Mouse (Mus musculus) heart, embryonic 14.5 days (tissue): Measurements from ENCODE around the gene Exoc8. TPM values are rescaled to one million over a fixed set of nuclear protein-coding genes. Genes with fewer than 3 reads are reported as not detected.

Experiments
- ATAC-seq: fragments of 200-750 bp; cut with Nextera tagmentation; 2 replicates; pipeline ENCODE4 v1.8.0; 2017; ENCODE audit warnings: low read depth, moderate TSS enrichment; ENCODE audit not compliant: insufficient number of reproducible peaks, insufficient read depth, low FRiP score
- H3K27ac ChIP-seq, 2 experiments: fragments of 200-500 bp in 1 of 2; fragments of 300-500 bp in 1 of 2; sonication (generic) in 1 of 2; replicated peaks in 1 of 2; 2 replicates each; pipeline ENCODE4 v1.5.1; 2012 to 2014; ENCODE audit warnings: low read depth in 2 of 2, low read length in 2 of 2, control low read depth in 1 of 2, mild to moderate bottlenecking in 1 of 2, mixed read lengths in 1 of 2; ENCODE audit not compliant: control insufficient read depth in 1 of 2, insufficient read depth in 1 of 2
- H3K27me3 ChIP-seq: fragments of 300-500 bp; sonication (generic); 2 replicates; pipeline ENCODE4 v1.6.1; 2014; ENCODE audit warnings: mild to moderate bottlenecking, low read length, control low read depth; ENCODE audit not compliant: control insufficient read depth, insufficient read depth
- H3K36me3 ChIP-seq: fragments of 300-500 bp; sonication (generic); 2 replicates; pipeline ENCODE4 v1.6.1; 2014; ENCODE audit warnings: mild to moderate bottlenecking, control low read depth, low read length, mixed read lengths; ENCODE audit not compliant: control insufficient read depth, insufficient read depth
- H3K4me1 ChIP-seq, 2 experiments: fragments of 200-500 bp in 1 of 2; fragments of 300-500 bp in 1 of 2; sonication (generic) in 1 of 2; 2 replicates each; pipeline ENCODE4 v1.6.1; 2012 to 2014; ENCODE audit warnings: low read length in 2 of 2, control low read depth in 1 of 2, mixed read lengths in 1 of 2; ENCODE audit not compliant: control insufficient read depth in 2 of 2, insufficient read depth in 2 of 2
- H3K4me2 ChIP-seq: fragments of 300-500 bp; sonication (generic); 2 replicates; pipeline ENCODE4 v1.6.1; 2014; ENCODE audit warnings: mild to moderate bottlenecking, low read length
- H3K4me3 ChIP-seq, 2 experiments: fragments of 200-500 bp in 1 of 2; fragments of 300-500 bp in 1 of 2; sonication (generic) in 1 of 2; 2 replicates each; pipeline ENCODE4 v1.5.1; 2012 to 2014; ENCODE audit warnings: low read length in 2 of 2, mild to moderate bottlenecking in 2 of 2, control low read depth in 1 of 2, low read depth in 1 of 2, moderate library complexity in 1 of 2; ENCODE audit not compliant: control insufficient read depth in 1 of 2, insufficient read depth in 1 of 2
- H3K9ac ChIP-seq: fragments of 300-500 bp; sonication (generic); 2 replicates; pipeline ENCODE4 v1.6.1; 2014; ENCODE audit warnings: mild to moderate bottlenecking, low read length
- H3K9me3 ChIP-seq: fragments of 300-500 bp; sonication (generic); 2 replicates; pipeline ENCODE4 v1.6.1; 2016; ENCODE audit warnings: low read length, control low read depth; ENCODE audit not compliant: control insufficient read depth
- WGBS: fragments of 180-500 bp; shearing (Covaris S2); extraction: QIAGEN DNeasy Blood & Tissue Kit; methylation state at CpG from one replicate; pipeline ENCODE4 v1.1.7; 2014; 5-methylcytosine and 5-hydroxymethylcytosine counted together
- polyA plus RNA-seq: library from polyadenylated mRNA; unstranded; fragments of >200 nt; fragmentation: Nextera tagmentation; extraction: Ambion mirVana; gene quantifications from 2 replicates; pipeline ENCODE4 v1.2.1, GENCODE M21; 2014

The Exoc8 gene
- polyA plus RNA-seq: 5.8 and 6.5 TPM in 2 replicates

GRCm38 (mm10) chr8:124897386-124898250 is at the start of gene Exoc8, which contains the start of gene Sprtn:
TSS of gene Exoc8 (minus strand) at chr8:124897705.
TSS of gene Sprtn (plus strand) at chr8:124897886.
- under 1% methylated on average over 114 of the region's 114 CpGs for WGBS
- peak within 1 kb of the TSS; percentile 97 for H3K4me2 ChIP-seq
- peak within 1 kb of the TSS; percentile 90 for H3K9ac ChIP-seq
- no peaks in the 10 kb centered on the region for H3K9me3 ChIP-seq
- no peaks in the 10 kb centered on the region for H3K27me3 ChIP-seq
- H3K4me1 ChIP-seq: peaks cover 10 to 24% of the 10 kb centered on the region in 2 experiments; a peak in 3 of 4 replicates
- peak within 1 kb of the TSS; percentile 87 to 88 for H3K4me3 ChIP-seq
- peak; percentile 87 for ATAC-seq
- H3K36me3 ChIP-seq: peaks cover 59% of the 10 kb centered on the region
- H3K27ac ChIP-seq: peak within 1 kb of the TSS; percentile 82 to 86

- Histone ChIP-seq H3K9me3 (no peaks in the 10 kb centered on the region), H3K27ac (no peak overlapping the region), H3K9ac (0 out of 2 replicates have a peak overlapping the region, but pooled peaks have one; percentile 3), H3K4me1 (peaks cover 9 to 43% of the 10 kb centered on the region in 2 experiments), H3K4me2 (peak overlapping the region; percentile 74), H3K27me3 (no peaks in the 10 kb centered on the region), H3K36me3 (peaks cover 20% of the 10 kb centered on the region), H3K4me3 (no peak overlapping the region)
- 68% methylated on average over 7 of the region's 7 CpGs for WGBS
- no peak for ATAC-seq
Observed at GRCm38 (mm10) chr8:124944406-124944805, 46.9 kb upstream of the Exoc8 start.

GRCm38 (mm10) chr8:124943801-124944200 is 46.3 kb upstream of the Exoc8 start:
- WGBS: 88% methylated on average over 6 of the region's 6 CpGs
- Histone ChIP-seq H3K27me3 (no peaks in the 10 kb centered on the region), H3K9ac (no peak overlapping the region), H3K36me3 (peaks cover 26% of the 10 kb centered on the region), H3K4me3 (no peak overlapping the region), H3K4me2 (no peak overlapping the region), H3K4me1 (peaks cover 9 to 43% of the 10 kb centered on the region in 2 experiments), H3K27ac (no peak overlapping the region), H3K9me3 (no peaks in the 10 kb centered on the region)
- no peak for ATAC-seq

GRCm38 (mm10) chr8:124937293-124937692 is 39.8 kb upstream of the Exoc8 start:
- 54% methylated on average over 4 of the region's 4 CpGs for WGBS
- peaks cover 29% of the 10 kb centered on the region for H3K36me3 ChIP-seq
- H3K27me3 ChIP-seq: no peaks in the 10 kb centered on the region
- no peak overlapping the region for H3K4me3 ChIP-seq
- H3K4me1 ChIP-seq: peaks cover 20 to 36% of the 10 kb centered on the region in 2 experiments
- H3K27ac ChIP-seq: peak overlapping the region; percentile 93 to 94
- no peak overlapping the region; the same call in 1 of the 2 replicates for H3K9ac ChIP-seq
- ATAC-seq: peak; percentile 49; the same call in 1 of the 2 replicates
- H3K4me2 ChIP-seq: no peak overlapping the region
- no peaks in the 10 kb centered on the region for H3K9me3 ChIP-seq

GRCm38 (mm10) chr8:124936699-124937098 is 39.2 kb upstream of the Exoc8 start:
- 96% methylated on average over 10 of the region's 10 CpGs for WGBS
- H3K4me3 ChIP-seq: no peak overlapping the region
- H3K27ac ChIP-seq: peak overlapping the region; percentile 93 to 94
- H3K27me3 ChIP-seq: no peaks in the 10 kb centered on the region
- ATAC-seq: no peak
- no peak overlapping the region for H3K9ac ChIP-seq
- no peaks in the 10 kb centered on the region for H3K9me3 ChIP-seq
- peaks cover 24% of the 10 kb centered on the region for H3K36me3 ChIP-seq
- H3K4me1 ChIP-seq: peaks cover 20 to 35% of the 10 kb centered on the region in 2 experiments
- H3K4me2 ChIP-seq: no peak overlapping the region

- H3K4me2 ChIP-seq: no peak overlapping the region
- ATAC-seq: no peak
- peaks cover 24 to 35% of the 10 kb centered on the region in 2 experiments for H3K4me1 ChIP-seq
Observed at GRCm38 (mm10) chr8:124935116-124935515, 37.6 kb upstream of the Exoc8 start.

GRCm38 (mm10) chr8:124932435-124932834 is 34.9 kb upstream of the Exoc8 start:
- no peaks in the 10 kb centered on the region for H3K9me3 ChIP-seq
- H3K9ac ChIP-seq: no peak overlapping the region
- peaks cover 7% of the 10 kb centered on the region; the same call in 1 of the 2 replicates for H3K36me3 ChIP-seq
- no peaks in the 10 kb centered on the region for H3K27me3 ChIP-seq
- no peak overlapping the region for H3K4me2 ChIP-seq
- H3K27ac ChIP-seq: 0 out of 4 replicates have a peak overlapping the region, but pooled peaks of 1 of the 2 experiments have one; percentile 31
- H3K4me1 ChIP-seq: peaks cover 30 to 50% of the 10 kb centered on the region in 2 experiments
- WGBS: 61% methylated on average over 3 of the region's 3 CpGs
- ATAC-seq: no peak
- H3K4me3 ChIP-seq: no peak overlapping the region

More at GRCm38 (mm10) chr8:124935116-124935515, 37.6 kb upstream of the Exoc8 start:
- 64% methylated on average over 5 of the region's 5 CpGs for WGBS
- H3K9me3 ChIP-seq: no peaks in the 10 kb centered on the region
- H3K4me3 ChIP-seq: no peak overlapping the region
- H3K27me3 ChIP-seq: no peaks in the 10 kb centered on the region
- no peak overlapping the region for H3K9ac ChIP-seq
- H3K27ac ChIP-seq: 0 out of 4 replicates have a peak overlapping the region, but pooled peaks of 1 of the 2 experiments have one; percentile 24
- H3K36me3 ChIP-seq: peaks cover 13% of the 10 kb centered on the region
